Mouse (Mus musculus): Measurements from ENCODE around the gene Trpc4. TPM values are rescaled to one million over a fixed set of nuclear protein-coding genes. Genes with fewer than 3 reads are reported as not detected.

Gene Trpc4
- polyA plus RNA-seq, 1 experiment from 2014 or later: 0.41 TPM

DNA sequence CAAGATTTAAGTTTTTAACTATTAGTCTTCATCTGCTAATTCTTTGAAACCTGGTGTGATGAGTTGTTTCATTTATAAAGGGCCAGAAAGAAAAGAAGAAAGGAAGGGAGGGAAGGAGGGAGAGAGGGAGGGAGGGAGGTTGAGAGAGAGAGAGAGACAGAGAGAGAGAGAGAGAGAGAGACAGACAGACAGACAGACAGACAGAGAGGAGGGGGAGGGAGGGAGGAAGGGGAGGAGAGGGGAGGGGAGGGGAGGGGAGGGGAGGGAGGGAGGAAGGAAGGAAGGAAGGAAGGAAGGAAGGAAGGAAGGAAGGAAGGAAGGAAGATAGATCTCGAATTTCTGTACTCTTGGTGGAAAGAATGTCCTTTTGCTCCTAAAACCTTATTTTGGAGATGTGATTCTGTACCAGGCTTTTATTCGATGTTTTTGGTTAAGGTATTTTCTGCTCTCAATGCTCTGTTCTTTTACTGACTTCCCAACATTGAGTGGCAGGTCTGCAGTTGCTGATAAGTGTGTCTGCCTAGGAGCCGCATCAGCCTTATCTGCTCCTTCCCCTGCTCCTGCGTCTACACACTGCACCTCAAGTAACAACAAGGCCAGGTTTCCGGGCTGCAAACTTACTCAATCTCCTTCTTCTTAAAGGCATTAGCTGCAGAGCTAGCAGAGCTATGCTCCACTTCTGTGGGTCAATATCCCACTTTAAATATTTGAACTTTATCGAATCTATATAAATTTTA is 35.3 kb downstream of the Trpc4 start:
- WGBS: 78% methylated on average over 6 of the region's 6 CpGs
- ATAC-seq (ENCODE audit: insufficient number of reproducible peaks, low FRiP score, low TSS enrichment, low read depth): no peak
- no peaks in the 10 kb centered on the region for H3K27me3 ChIP-seq (ENCODE audit: control insufficient read depth, insufficient read depth, low read length)
- H3K9me3 ChIP-seq (ENCODE audit: control insufficient read depth, low read length): no peaks in the 10 kb centered on the region
- no peak overlapping the region for H3K9ac ChIP-seq (ENCODE audit: low read length)
- H3K4me1 ChIP-seq (ENCODE audit: control insufficient read depth, insufficient read depth, low read length): no peaks in the 10 kb centered on the region
- H3K27ac ChIP-seq (replicated peaks; ENCODE audit: low read depth, low read length): no peak overlapping the region
- H3K4me2 ChIP-seq (ENCODE audit: low read depth, severe bottlenecking): no peak overlapping the region
- no peak for DNase-seq (ENCODE audit: low spot score)
- no peaks in the 10 kb centered on the region for H3K36me3 ChIP-seq (ENCODE audit: control insufficient read depth, insufficient read depth, low read length)
- H3K4me3 ChIP-seq (ENCODE audit: low read depth, low read length): no peak overlapping the region

GRCm38 (mm10) chr3:54201231-54201630 is 45.4 kb downstream of the Trpc4 start:
- DNase-seq (ENCODE audit: low spot score): no peak
- H3K9me3 ChIP-seq (ENCODE audit: control insufficient read depth, low read length): no peaks in the 10 kb centered on the region
- ATAC-seq (ENCODE audit: insufficient number of reproducible peaks, low FRiP score, low TSS enrichment, low read depth): no peak
- H3K4me2 ChIP-seq (ENCODE audit: low read depth, severe bottlenecking): no peak overlapping the region
- no peak overlapping the region for H3K4me3 ChIP-seq (ENCODE audit: low read depth, low read length)
- 85% methylated on average over 5 of the region's 5 CpGs for WGBS
- H3K27me3 ChIP-seq (ENCODE audit: control insufficient read depth, insufficient read depth, low read length): no peaks in the 10 kb centered on the region
- no peak overlapping the region for H3K9ac ChIP-seq (ENCODE audit: low read length)
- H3K36me3 ChIP-seq (ENCODE audit: control insufficient read depth, insufficient read depth, low read length): no peaks in the 10 kb centered on the region
- no peak overlapping the region for H3K27ac ChIP-seq (replicated peaks; ENCODE audit: low read depth, low read length)
- H3K4me1 ChIP-seq (ENCODE audit: control insufficient read depth, insufficient read depth, low read length): no peaks in the 10 kb centered on the region

DNA sequence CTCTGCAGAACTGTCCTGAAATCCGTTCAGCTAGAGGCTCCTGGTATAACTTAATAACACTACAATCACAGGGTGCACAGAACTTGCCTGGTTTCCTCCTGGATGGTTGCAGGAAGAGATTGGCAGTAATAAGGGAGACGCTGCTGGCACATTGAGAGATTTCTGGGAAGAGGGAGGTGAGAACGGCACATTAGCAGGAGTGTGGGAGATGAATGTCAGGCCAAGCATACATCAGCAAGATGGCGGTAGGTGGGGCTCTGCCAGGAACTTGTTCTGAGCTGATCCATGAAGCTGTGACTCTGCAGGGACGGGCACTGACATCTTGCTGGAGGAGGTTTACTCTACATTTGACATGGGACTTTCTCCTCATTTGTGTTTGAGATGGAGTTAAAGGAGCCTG is 48.6 kb downstream of the Trpc4 start:
- WGBS: 53% methylated on average over 5 of the region's 5 CpGs
- Histone ChIP-seq H3K27me3 (ENCODE audit: control insufficient read depth, insufficient read depth, low read length) (no peaks in the 10 kb centered on the region), H3K4me2 (ENCODE audit: low read depth, severe bottlenecking) (no peak overlapping the region)

GRCm38 (mm10) chr3:54210112-54210511 is 54.3 kb downstream of the Trpc4 start:
- H3K27me3 ChIP-seq (ENCODE audit: control insufficient read depth, insufficient read depth, low read length): no peaks in the 10 kb centered on the region
- no peaks in the 10 kb centered on the region for H3K36me3 ChIP-seq (ENCODE audit: control insufficient read depth, insufficient read depth, low read length)
- no peaks in the 10 kb centered on the region for H3K9me3 ChIP-seq (ENCODE audit: control insufficient read depth, low read length)
- H3K4me1 ChIP-seq (ENCODE audit: control insufficient read depth, insufficient read depth, low read length): no peaks in the 10 kb centered on the region
- no peak overlapping the region for H3K4me2 ChIP-seq (ENCODE audit: low read depth, severe bottlenecking)
- no peak overlapping the region for H3K4me3 ChIP-seq (ENCODE audit: low read depth, low read length)
- H3K9ac ChIP-seq (ENCODE audit: low read length): no peak overlapping the region
- no peak overlapping the region for H3K27ac ChIP-seq (replicated peaks; ENCODE audit: low read depth, low read length)
- WGBS: 79% methylated on average over 3 of the region's 3 CpGs
- ATAC-seq (ENCODE audit: insufficient number of reproducible peaks, low FRiP score, low TSS enrichment, low read depth) (no peak), DNase-seq (ENCODE audit: low spot score) (no peak)

More for the DNA sequence above, 48.6 kb downstream of the Trpc4 start:
- H3K36me3 ChIP-seq (ENCODE audit: control insufficient read depth, insufficient read depth, low read length): no peaks in the 10 kb centered on the region
- no peak overlapping the region for H3K27ac ChIP-seq (replicated peaks; ENCODE audit: low read depth, low read length)
- DNase-seq (ENCODE audit: low spot score): no peak
- no peak overlapping the region for H3K4me3 ChIP-seq (ENCODE audit: low read depth, low read length)
- H3K4me1 ChIP-seq (ENCODE audit: control insufficient read depth, insufficient read depth, low read length): no peaks in the 10 kb centered on the region
- no peaks in the 10 kb centered on the region for H3K9me3 ChIP-seq (ENCODE audit: control insufficient read depth, low read length)
- no peak overlapping the region for H3K9ac ChIP-seq (ENCODE audit: low read length)
- ATAC-seq (ENCODE audit: insufficient number of reproducible peaks, low FRiP score, low TSS enrichment, low read depth): no peak

- DNase-seq (ENCODE audit: low spot score): no peak
- H3K4me3 ChIP-seq (ENCODE audit: low read depth, low read length): no peak overlapping the region
- no peaks in the 10 kb centered on the region for H3K27me3 ChIP-seq (ENCODE audit: control insufficient read depth, insufficient read depth, low read length)
- no peak overlapping the region for H3K4me2 ChIP-seq (ENCODE audit: low read depth, severe bottlenecking)
- H3K9me3 ChIP-seq (ENCODE audit: control insufficient read depth, low read length): no peaks in the 10 kb centered on the region
- H3K9ac ChIP-seq (ENCODE audit: low read length): no peak overlapping the region
- no peak overlapping the region for H3K27ac ChIP-seq (replicated peaks; ENCODE audit: low read depth, low read length)
- ATAC-seq (ENCODE audit: insufficient number of reproducible peaks, low FRiP score, low TSS enrichment, low read depth): no peak
- no peaks in the 10 kb centered on the region for H3K4me1 ChIP-seq (ENCODE audit: control insufficient read depth, insufficient read depth, low read length)
- WGBS: 95% methylated on average over 1 of the region's 1 CpGs
- H3K36me3 ChIP-seq (ENCODE audit: control insufficient read depth, insufficient read depth, low read length): no peaks in the 10 kb centered on the region
These were observed 55.6 kb downstream of the Trpc4 start for GRCm38 (mm10) chr3:54211441-54211840.

DNA sequence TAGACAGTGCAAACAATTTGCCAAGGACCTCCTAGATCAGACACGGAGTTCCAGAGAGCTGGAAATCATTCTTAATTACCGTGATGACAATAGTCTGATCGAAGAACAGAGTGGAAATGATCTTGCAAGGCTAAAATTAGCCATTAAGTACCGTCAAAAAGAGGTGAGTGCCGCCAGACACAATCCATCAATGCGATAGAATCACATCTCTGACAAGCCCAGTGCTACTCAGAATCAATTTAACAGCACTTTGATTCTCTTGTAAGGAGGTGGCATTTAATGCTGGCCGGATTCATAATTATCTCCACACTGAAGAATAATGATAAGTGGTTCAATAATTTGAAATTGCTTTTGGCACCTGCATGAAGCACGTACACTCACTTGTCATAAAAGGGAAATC is 66.7 kb downstream of the Trpc4 start:
- ATAC-seq (ENCODE audit: insufficient number of reproducible peaks, low FRiP score, low TSS enrichment, low read depth) (no peak), DNase-seq (ENCODE audit: low spot score) (no peak)
- H3K36me3 ChIP-seq (ENCODE audit: control insufficient read depth, insufficient read depth, low read length): no peaks in the 10 kb centered on the region
- H3K9ac ChIP-seq (ENCODE audit: low read length): no peak overlapping the region
- H3K4me2 ChIP-seq (ENCODE audit: low read depth, severe bottlenecking): no peak overlapping the region
- no peaks in the 10 kb centered on the region; the same call in 1 of the 2 replicates for H3K4me1 ChIP-seq (ENCODE audit: control insufficient read depth, insufficient read depth, low read length)
- H3K27me3 ChIP-seq (ENCODE audit: control insufficient read depth, insufficient read depth, low read length): no peaks in the 10 kb centered on the region
- H3K9me3 ChIP-seq (ENCODE audit: control insufficient read depth, low read length): peaks cover 2% of the 10 kb centered on the region; the same call in 1 of the 2 replicates
- WGBS: 69% methylated on average over 8 of the region's 8 CpGs
- no peak overlapping the region for H3K4me3 ChIP-seq (ENCODE audit: low read depth, low read length)
- H3K27ac ChIP-seq (replicated peaks; ENCODE audit: low read depth, low read length): no peak overlapping the region

DNA sequence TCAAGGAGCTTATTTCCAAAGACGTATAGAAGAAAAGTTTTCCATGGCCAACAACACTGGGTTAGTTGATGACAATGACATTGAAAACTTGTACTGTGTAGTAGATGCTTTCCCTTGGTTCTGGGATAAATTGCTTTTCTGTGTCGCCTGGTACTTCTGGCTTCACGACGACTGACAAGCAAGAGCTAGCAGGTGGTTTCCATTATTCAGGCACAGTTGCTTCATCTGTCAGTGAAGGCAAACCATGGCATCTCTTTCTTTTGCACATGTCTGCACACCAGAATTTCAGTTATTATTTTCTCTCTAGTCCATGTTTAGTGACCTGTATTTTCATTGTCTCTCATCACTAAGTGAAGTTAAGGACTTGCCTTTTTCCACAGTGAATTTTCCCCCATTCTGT is 72.6 kb downstream of the Trpc4 start:
- no peak overlapping the region for H3K4me3 ChIP-seq (ENCODE audit: low read depth, low read length)
- 27% methylated on average over 4 of the region's 4 CpGs for WGBS
- no peak overlapping the region for H3K9ac ChIP-seq (ENCODE audit: low read length)
- no peak for ATAC-seq (ENCODE audit: insufficient number of reproducible peaks, low FRiP score, low TSS enrichment, low read depth)
- no peaks in the 10 kb centered on the region for H3K36me3 ChIP-seq (ENCODE audit: control insufficient read depth, insufficient read depth, low read length)
- H3K9me3 ChIP-seq (ENCODE audit: control insufficient read depth, low read length): no peaks in the 10 kb centered on the region
- no peak overlapping the region for H3K27ac ChIP-seq (replicated peaks; ENCODE audit: low read depth, low read length)
- peaks cover 3% of the 10 kb centered on the region; the same call in 1 of the 2 replicates for H3K4me1 ChIP-seq (ENCODE audit: control insufficient read depth, insufficient read depth, low read length)
- no peak for DNase-seq (ENCODE audit: low spot score)
- H3K4me2 ChIP-seq (ENCODE audit: low read depth, severe bottlenecking): no peak overlapping the region
- H3K27me3 ChIP-seq (ENCODE audit: control insufficient read depth, insufficient read depth, low read length): no peaks in the 10 kb centered on the region

DNA sequence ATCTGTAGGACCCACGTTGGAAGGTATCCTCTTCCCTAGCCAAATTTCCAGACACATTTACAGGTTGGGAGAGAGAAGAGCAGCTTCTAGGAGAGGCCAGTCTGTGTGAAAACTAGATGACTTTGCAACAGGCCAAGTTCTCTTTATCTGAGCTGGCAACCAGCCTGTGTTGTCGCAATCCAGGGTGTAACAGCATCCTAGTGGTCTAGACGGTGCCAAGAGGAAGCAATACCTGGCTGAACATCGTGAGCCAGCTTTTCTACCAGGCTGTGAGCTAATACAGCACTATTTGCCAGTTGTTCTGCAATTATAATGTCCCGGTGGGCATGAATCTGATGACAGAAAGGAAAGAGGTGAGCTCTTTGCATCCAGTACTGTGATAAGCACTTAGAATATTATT is 83.1 kb downstream of the Trpc4 start:
- Histone ChIP-seq H3K36me3 (ENCODE audit: control insufficient read depth, insufficient read depth, low read length) (no peaks in the 10 kb centered on the region), H3K27ac (replicated peaks; ENCODE audit: low read depth, low read length) (no peak overlapping the region), H3K9me3 (ENCODE audit: control insufficient read depth, low read length) (no peaks in the 10 kb centered on the region), H3K9ac (ENCODE audit: low read length) (no peak overlapping the region), H3K4me2 (ENCODE audit: low read depth, severe bottlenecking) (no peak overlapping the region), H3K4me1 (ENCODE audit: control insufficient read depth, insufficient read depth, low read length) (no peaks in the 10 kb centered on the region), H3K4me3 (ENCODE audit: low read depth, low read length) (no peak overlapping the region), H3K27me3 (ENCODE audit: control insufficient read depth, insufficient read depth, low read length) (no peaks in the 10 kb centered on the region)
- DNase-seq (ENCODE audit: low spot score) (no peak), ATAC-seq (ENCODE audit: insufficient number of reproducible peaks, low FRiP score, low TSS enrichment, low read depth) (no peak)
- 83% methylated on average over 5 of the region's 5 CpGs for WGBS

DNA sequence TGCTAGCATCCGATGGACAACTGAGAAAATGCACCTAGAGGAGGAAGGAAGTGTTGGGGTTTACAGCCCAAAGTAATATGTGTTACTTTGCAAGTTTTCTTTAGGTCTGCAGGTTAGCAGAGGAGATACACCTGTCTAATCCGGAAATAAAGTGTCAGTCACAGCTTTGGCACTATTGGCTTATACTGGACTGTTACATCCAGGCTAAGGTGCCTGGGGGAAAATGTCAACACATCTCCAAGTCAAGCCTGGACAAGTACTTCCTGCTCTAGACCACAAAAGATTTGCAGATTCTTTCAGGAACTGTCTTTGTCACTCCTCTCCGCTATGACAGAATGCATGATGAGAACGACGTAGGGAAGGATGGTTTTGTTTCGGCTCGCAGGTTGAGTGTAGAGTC is 83.6 kb downstream of the Trpc4 start:
- Histone ChIP-seq H3K4me3 (ENCODE audit: low read depth, low read length) (no peak overlapping the region), H3K27ac (replicated peaks; ENCODE audit: low read depth, low read length) (no peak overlapping the region), H3K27me3 (ENCODE audit: control insufficient read depth, insufficient read depth, low read length) (no peaks in the 10 kb centered on the region), H3K9me3 (ENCODE audit: control insufficient read depth, low read length) (no peaks in the 10 kb centered on the region), H3K4me2 (ENCODE audit: low read depth, severe bottlenecking) (no peak overlapping the region), H3K4me1 (ENCODE audit: control insufficient read depth, insufficient read depth, low read length) (no peaks in the 10 kb centered on the region), H3K36me3 (ENCODE audit: control insufficient read depth, insufficient read depth, low read length) (no peaks in the 10 kb centered on the region), H3K9ac (ENCODE audit: low read length) (no peak overlapping the region)
- ATAC-seq (ENCODE audit: insufficient number of reproducible peaks, low FRiP score, low TSS enrichment, low read depth) (no peak), DNase-seq (ENCODE audit: low spot score) (no peak)
- WGBS: 87% methylated on average over 7 of the region's 7 CpGs

Data from limb, embryonic 11.5 days (tissue).